Mouse (Mus musculus) left cerebral cortex, adult 2 months (tissue): Measurements from ENCODE around the gene Erf. TPM values are rescaled to one million over a fixed set of nuclear protein-coding genes. Genes with fewer than 3 reads are reported as not detected.

Source experiments
- DNase-seq, 2 experiments: peaks; one replicate each; pipeline ENCODE4 v3.0.0; 2021 to 2022; ENCODE audit warnings: low spot score in 2 of 2, mixed read lengths in 1 of 2; ENCODE audit errors: extremely low spot score in 1 of 2
- H3K27ac ChIP-seq: fragments of 200-600 bp; 2 replicates; pipeline ENCODE4 v1.8.1; 2022
- H3K4me3 ChIP-seq: fragments of 200-600 bp; 2 replicates; pipeline ENCODE4 v1.8.1; 2022
- CTCF ChIP-seq: fragments of 200-600 bp; IDR thresholded peaks from 2 replicates; pipeline ENCODE4 v1.8.1; 2022; ENCODE audit warnings: antibody characterized with exemption, mild to moderate bottlenecking, moderate library complexity
- intact Hi-C: fragments of 180-260 bp; cut with DNase I; formaldehyde crosslinking; loops from one replicate; pipeline ENCODE4 v1.15.1; 2025
- total RNA-seq, 2 experiments: library from RNA; stranded (reverse); gene quantifications; 2 replicates each; pipeline ENCODE4 v1.2.3; 2021

The Erf gene
- total RNA-seq, 2 experiments from 2014 or later: 61.5 to 68.2 TPM

GRCm38 (mm10) chr7:25288011-25288410 is 37.5 kb upstream of the Erf start:
- no peak for TF ChIP-seq CTCF

GRCm38 (mm10) chr7:25286989-25287388 is 36.4 kb upstream of the Erf start:
- intact Hi-C loops: no loop called here
- Histone ChIP-seq H3K27ac (no peak overlapping the region), H3K4me3 (no peak overlapping the region)
- no peak; the same call in none of the 2 replicates for TF ChIP-seq CTCF
- no peak for DNase-seq

More at GRCm38 (mm10) chr7:25288011-25288410, 37.5 kb upstream of the Erf start:
- intact Hi-C loops: no loop called here
- Histone ChIP-seq H3K27ac (no peak overlapping the region), H3K4me3 (no peak overlapping the region)
- no peak for DNase-seq

DNA sequence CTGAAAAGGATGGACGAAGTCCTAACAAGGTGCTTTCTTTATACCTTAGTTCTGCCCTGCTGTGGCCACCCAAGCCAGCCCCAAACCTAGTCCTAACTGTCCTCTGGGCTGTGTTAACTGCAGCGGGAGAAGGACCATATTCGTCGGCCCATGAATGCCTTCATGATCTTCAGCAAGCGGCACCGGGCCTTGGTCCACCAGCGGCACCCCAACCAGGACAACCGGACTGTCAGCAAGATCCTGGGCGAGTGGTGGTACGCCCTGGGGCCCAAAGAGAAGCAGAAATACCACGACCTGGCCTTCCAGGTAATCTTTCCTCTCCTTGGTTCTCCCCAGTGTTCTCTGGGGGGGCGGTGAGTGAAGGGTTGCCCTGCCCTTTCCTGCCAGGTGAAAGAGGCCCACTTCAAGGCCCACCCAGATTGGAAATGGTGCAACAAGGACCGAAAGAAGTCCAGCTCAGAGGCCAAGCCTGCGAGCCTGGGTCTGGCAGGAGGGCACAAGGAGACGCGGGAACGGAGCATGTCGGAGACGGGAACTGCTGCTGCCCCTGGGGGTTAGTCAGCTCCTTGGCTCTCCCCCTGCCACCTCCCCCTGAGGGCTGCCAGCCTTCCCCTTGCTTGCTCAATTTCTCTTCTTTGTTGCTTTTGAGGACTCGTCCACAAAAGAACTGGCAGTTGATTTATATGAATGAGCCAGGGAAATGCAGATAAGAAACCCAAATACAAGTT is 35.1 kb upstream of the Erf start:
- intact Hi-C loops: no loop called here
- Histone ChIP-seq H3K27ac (no peak overlapping the region), H3K4me3 (no peak overlapping the region)
- TF ChIP-seq CTCF: no peak
- no peak for DNase-seq

- intact Hi-C loops: no loop called here
Measured at GRCm38 (mm10) chr7:25284766-25285165, 34.2 kb upstream of the Erf start.

DNA sequence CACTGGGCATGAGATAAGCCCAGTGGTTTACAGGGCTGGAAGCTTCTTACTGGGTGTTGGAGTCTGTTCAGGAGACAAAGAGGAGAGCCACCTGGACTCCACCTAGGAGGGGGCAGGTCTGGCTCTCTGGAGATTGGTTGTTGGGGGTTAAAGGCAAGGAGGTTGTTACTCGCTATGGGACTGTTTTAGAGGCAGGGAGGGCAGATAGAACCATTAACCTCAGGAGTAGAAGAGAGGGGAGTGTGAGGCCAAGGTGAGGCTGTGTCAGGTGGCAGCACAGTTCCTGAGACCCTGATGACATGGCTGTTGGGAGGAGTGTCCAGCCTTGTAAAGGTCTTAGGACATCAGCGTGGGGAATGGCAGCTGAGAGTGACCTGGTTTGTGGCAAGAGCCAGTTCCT is 33.6 kb upstream of the Erf start:
- H3K4me3 ChIP-seq: no peak overlapping the region
- no peak for TF ChIP-seq CTCF
- DNase-seq: no peak
- intact Hi-C loops: no loop called here
- no peak overlapping the region for H3K27ac ChIP-seq

More at GRCm38 (mm10) chr7:25284766-25285165, 34.2 kb upstream of the Erf start:
- Histone ChIP-seq H3K27ac (no peak overlapping the region), H3K4me3 (no peak overlapping the region)
- no peak for DNase-seq
- no peak for TF ChIP-seq CTCF

DNA sequence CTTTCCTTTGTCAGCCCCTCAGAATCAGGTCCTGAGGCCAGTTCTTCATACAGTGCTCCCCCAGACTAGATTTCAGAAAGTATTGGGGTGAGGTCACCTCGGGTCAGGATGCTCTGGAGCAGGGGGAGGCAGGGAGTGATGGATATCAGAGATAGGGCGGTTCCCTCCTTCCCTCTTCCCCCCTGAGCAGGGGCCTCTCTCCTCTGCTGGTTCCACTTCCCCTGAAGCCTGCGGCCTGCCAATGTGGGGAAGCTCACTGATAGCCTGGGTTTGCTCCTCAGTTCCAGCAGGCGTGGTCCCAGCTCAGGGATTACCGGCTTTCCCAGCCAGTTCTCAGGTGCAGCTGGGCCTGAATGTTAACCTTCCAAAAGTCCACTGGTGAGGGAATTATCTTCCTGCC is 33.1 kb upstream of the Erf start:
- H3K4me3 ChIP-seq: no peak overlapping the region
- H3K27ac ChIP-seq: no peak overlapping the region
- DNase-seq: peak in 1 of 2 experiments; percentile 17
- TF ChIP-seq CTCF: no peak
- intact Hi-C loops: no loop called here

GRCm38 (mm10) chr7:25282731-25283211 is 32.2 kb upstream of the Erf start:
- peak overlapping the region; percentile 81 for H3K4me3 ChIP-seq
- peak overlapping the region; percentile 81 for H3K27ac ChIP-seq
- peak; percentile 30 to 34 for DNase-seq
- no peak; the same call in 1 of the 2 replicates for TF ChIP-seq CTCF
- intact Hi-C loops: loop anchor here (1.0 kb wide), 2 partner anchors 15 to 34 kb away; partner anchors contain the start of gene Pafah1b3

DNA sequence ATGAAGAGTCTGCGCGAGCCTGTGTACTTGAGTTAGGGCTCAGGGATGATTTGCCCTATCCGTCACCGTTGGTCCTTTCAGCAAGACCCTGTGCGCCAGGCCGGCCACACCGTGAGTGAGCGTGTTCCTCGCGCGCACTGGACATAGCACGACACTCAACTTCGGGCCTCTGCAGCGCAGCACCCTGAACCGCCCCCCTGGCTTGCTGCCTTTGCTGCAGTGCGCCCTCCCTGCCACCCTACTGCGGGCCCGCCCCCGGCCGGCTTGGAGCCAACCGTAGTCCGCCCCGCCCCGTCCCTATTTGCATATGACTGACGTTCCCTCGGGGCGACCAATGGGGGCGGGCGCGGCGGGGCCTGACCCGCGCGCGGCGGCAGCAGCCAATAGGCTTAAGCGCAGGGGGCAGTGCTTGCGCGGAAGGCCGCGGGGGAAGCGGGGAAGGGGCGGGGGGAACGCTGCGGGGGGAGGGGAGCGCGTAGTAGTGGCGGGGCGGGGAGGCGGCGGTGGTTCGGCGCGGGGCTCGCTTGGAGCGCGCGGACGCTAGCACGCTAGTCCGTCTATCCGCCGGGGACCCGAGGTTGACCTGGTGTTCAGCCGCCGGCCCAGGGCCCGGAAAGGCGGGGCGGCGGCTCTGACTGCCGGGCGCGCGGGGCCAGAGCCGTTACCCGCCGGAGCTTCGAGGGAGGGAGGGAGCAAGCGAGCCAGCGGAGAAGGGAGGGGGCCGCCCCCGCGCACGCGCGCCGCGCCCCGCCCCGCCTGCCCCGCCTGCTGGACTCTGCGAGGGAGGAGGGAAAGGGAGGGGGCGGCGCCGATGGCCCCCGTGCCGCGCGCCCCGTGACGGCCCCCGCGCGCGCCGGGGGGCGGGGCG is 31.4 kb upstream of the Erf start:
- TF ChIP-seq CTCF: no peak; the same call in 1 of the 2 replicates
- intact Hi-C loops: loop anchor here (1.0 kb wide), 2 partner anchors 15 to 34 kb away; partner anchors contain the start of gene Pafah1b3
- Histone ChIP-seq H3K4me3 (peak overlapping the region; percentile 81), H3K27ac (peak overlapping the region; percentile 98)
- DNase-seq: peak; percentile 96 to 97

DNA sequence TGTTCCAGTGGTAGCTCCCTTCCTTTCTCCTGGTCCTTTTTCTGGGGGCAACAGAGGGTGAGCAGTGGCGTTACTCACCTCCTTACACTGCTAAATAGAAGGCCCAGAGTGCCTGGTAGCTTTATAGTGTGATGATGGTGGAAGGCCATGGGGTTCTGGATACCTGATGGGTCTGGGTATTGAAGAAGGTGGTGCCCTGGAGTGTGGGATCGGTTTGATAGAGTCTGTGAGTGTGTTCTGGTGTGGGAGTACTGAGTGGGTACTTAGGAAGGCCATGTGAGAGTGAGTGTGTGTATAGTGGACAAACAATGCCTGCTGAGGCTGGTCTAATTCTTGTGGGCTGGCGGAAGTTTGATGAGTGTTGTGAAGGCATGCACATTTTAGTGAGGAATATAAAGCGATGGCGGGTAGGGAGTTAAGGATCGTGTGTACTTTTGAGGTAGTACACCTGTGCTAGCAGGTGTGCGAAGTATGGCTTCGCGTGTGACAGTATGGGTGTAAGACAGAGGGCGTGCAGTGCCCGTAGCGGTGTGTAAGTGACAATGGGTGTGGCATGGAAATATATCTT is 30.7 kb upstream of the Erf start:
- H3K27ac ChIP-seq: peak overlapping the region; percentile 98
- peak overlapping the region; percentile 81 for H3K4me3 ChIP-seq
- intact Hi-C loops: no loop called here
- no peak for DNase-seq
- no peak for TF ChIP-seq CTCF

DNA sequence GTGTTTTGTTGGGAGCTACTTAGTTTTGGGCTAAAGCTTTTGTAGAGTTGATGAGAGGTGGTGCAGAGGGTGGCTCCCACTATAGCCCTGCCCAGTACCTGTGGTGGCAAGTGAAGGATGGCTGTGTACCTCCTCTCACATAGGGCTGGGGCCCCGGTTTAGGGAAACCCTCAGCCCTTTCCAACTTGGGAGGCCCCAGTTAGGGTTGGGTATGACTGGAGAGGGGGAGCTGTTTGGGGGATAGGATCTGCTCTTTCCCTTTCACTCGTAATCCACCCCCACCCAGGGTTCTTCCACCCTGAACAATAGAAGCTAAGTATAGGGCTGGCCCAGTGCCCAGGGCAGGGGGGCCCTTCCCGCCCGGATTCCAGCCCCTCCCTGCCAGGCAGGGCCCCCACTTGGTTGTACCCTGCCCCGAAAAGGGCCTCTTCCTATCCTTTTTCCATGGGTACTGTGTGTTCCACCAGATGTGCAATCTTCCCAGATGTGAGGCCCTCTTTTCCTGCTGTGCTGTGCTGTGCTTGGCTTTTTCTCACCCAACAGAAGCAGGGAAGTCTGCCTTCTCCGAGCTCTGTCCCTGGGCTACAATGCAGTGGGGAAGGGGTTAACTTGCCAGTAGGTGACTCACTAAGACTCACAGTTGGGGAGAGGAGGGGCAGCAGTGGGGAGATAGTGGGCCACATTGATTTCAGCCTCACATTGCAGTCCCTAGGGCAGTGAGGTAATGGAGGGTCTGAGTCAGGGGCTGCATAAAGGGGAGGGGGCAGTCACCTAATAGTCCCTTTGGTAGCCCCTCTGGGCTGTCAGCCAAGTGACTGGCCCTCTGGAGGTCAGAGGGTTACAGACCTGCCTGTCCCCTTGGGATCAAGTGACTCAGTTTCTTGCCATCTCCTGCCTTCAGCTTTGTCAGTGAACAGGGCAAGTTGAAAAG is 29.6 kb upstream of the Erf start:
- peak; percentile 36 to 50 for DNase-seq
- no peak for TF ChIP-seq CTCF
- Histone ChIP-seq H3K27ac (peak overlapping the region; percentile 98), H3K4me3 (peak overlapping the region; percentile 63)
- intact Hi-C loops: no loop called here
